ENCODE assay signal across 8 mouse cellular contexts in the genomic region with DNA sequence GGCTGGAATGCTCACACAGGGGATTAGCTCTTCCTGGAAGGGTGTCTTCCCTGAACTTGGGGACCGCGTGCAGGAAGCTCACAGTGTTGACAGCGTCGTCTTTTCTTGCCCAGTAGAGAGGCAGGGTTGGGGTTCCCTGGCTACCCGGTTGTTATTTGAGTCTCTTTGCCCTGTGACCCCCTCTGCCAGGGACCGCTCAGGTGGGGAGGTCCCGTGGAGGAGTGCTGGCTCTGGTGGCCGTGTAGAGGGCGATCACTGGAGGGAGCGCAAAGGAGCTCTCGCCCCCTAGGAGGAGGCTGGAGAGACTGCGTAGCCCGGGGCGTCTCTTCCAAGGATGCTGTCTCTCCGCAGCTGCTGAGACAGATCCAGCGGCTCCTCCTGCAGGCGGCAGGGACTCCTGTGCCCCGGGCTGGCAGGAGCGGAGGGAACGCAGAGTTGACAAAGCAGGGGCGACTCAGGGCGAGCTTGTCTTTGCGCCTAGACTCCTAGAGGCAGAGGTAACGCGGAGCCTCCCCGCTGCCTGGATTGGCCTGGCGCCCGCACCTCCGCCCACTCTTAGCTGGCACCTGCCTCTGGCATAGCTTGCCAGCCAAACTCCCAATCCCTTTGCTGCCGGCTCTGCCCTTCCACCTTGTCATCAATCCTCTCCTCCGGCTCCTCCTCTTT. TPM values are rescaled to one million over a fixed set of nuclear protein-coding genes. Genes with fewer than 3 reads are reported as not detected.
DNase-seq lines count a peak whose midpoint lies in the region; ATAC-seq and TF ChIP-seq lines count a peak whose summit lies in the region.

TSS of gene Fam20a (minus strand) at position 499 of the 666 bp plus-strand sequence.

- H3K36me3 ChIP-seq in forebrain, postnatal 0 days (ENCODE audit: insufficient read depth) = no peaks in the 10 kb centered on the region
- no peaks in the 10 kb centered on the region for H3K36me3 ChIP-seq in liver, postnatal 0 days (replicated peaks; ENCODE audit: insufficient read depth, low read length)
- no peaks in the 10 kb centered on the region for H3K36me3 ChIP-seq in neural tube, embryonic 13.5 days

- peak within 1 kb of the TSS; percentile 46 for H3K9ac ChIP-seq in forebrain, postnatal 0 days
- peak within 1 kb of the TSS; percentile 80 for H3K9ac ChIP-seq in liver, postnatal 0 days (replicated peaks)
- H3K9ac ChIP-seq in neural tube, embryonic 13.5 days = peak within 1 kb of the TSS; percentile 68

- no peak for DNase-seq in Patski (ENCODE audit: low read depth, low spot score)
- DNase-seq in cerebellum, adult 11-12 months = peak; percentile 23
- DNase-seq in forebrain, postnatal 0 days = peak; percentile 57
- peak; percentile 81 for DNase-seq in heart, postnatal 4 days
- DNase-seq in layer of hippocampus, adult 18-20 months (ENCODE audit: low spot score in 2 of 2) = peak; percentile 41 to 69
- DNase-seq in liver, postnatal 0 days = peak; percentile 80
- DNase-seq in yolk sac, embryonic 10.5 days (ENCODE audit: low spot score) = peak; percentile 54

- peaks cover 26% of the 10 kb centered on the region for H3K27me3 ChIP-seq in Patski
- H3K27me3 ChIP-seq in forebrain, postnatal 0 days (ENCODE audit: insufficient read depth, low read length) = no peaks in the 10 kb centered on the region; the same call in 1 of the 2 replicates
- peaks cover 13% of the 10 kb centered on the region; the same call in 1 of the 2 replicates for H3K27me3 ChIP-seq in liver, postnatal 0 days (ENCODE audit: insufficient read depth, low read length)
- H3K27me3 ChIP-seq in neural tube, embryonic 13.5 days = peaks cover 30% of the 10 kb centered on the region

- H3K9me3 ChIP-seq in forebrain, postnatal 0 days (ENCODE audit: low read length) = no peaks in the 10 kb centered on the region
- no peaks in the 10 kb centered on the region for H3K9me3 ChIP-seq in liver, postnatal 0 days (ENCODE audit: low read length)
- no peaks in the 10 kb centered on the region for H3K9me3 ChIP-seq in neural tube, embryonic 13.5 days

- peak within 1 kb of the TSS; percentile 90 for H3K4me2 ChIP-seq in forebrain, postnatal 0 days (ENCODE audit: low read depth)
- H3K4me2 ChIP-seq in liver, postnatal 0 days (ENCODE audit: low read depth, low read length) = peak within 1 kb of the TSS; percentile 71
- peak within 1 kb of the TSS; percentile 91 for H3K4me2 ChIP-seq in neural tube, embryonic 13.5 days

- peak within 1 kb of the TSS; percentile 40 for H3K4me3 ChIP-seq in forebrain, postnatal 0 days (ENCODE audit: low read depth, low read length)
- peak within 1 kb of the TSS; percentile 58 for H3K4me3 ChIP-seq in liver, postnatal 0 days (ENCODE audit: low read depth, low read length)
- H3K4me3 ChIP-seq in neural tube, embryonic 13.5 days = peak within 1 kb of the TSS; percentile 48

- peaks cover 13% of the 10 kb centered on the region; the same call in 1 of the 2 replicates for H3K4me1 ChIP-seq in forebrain, postnatal 0 days (ENCODE audit: insufficient read depth)
- H3K4me1 ChIP-seq in liver, postnatal 0 days (ENCODE audit: insufficient read depth) = 0 out of 2 replicates have a peak, but pooled peaks cover 13% of the 10 kb centered on the region
- peaks cover 25% of the 10 kb centered on the region for H3K4me1 ChIP-seq in neural tube, embryonic 13.5 days (replicated peaks)

- in situ Hi-C loops in Patski (cut with MboI; ENCODE audit: low pct_unique_long_range_greater_than_20kb) = no loop called here

- no peak within 1 kb of the TSS for H3K27ac ChIP-seq in forebrain, postnatal 0 days (ENCODE audit: low read depth, low read length)
- H3K27ac ChIP-seq in liver, postnatal 0 days (ENCODE audit: low read depth) = peak within 1 kb of the TSS; percentile 97
- no peak within 1 kb of the TSS for H3K27ac ChIP-seq in neural tube, embryonic 13.5 days (replicated peaks)

- POLR2A ChIA-PET in Patski (lab: Charles Lee) = interaction anchor here (1.0 kb wide), 1 partner anchor 50 kb away, joined by 6 read pairs; no protein-coding TSS in a partner anchor

- TF ChIP-seq EP300 in liver, postnatal 0 days (IDR thresholded peaks at IDR 0.05; ENCODE audit: low read depth) = no peak

- peak; percentile 66 for ATAC-seq in Patski
- peak; percentile 79 for ATAC-seq in forebrain, postnatal 0 days
- peak; percentile 70 for ATAC-seq in liver, postnatal 0 days
- peak; percentile 73 for ATAC-seq in neural tube, embryonic 13.5 days (ENCODE audit: low read depth)

- 1% methylated on average over 31 of the region's 31 CpGs for WGBS in forebrain, postnatal 0 days
- 4% methylated on average over 30 of the region's 31 CpGs for WGBS in liver, postnatal 0 days (ENCODE audit: insufficient replicate concordance)
- 2% methylated on average over 31 of the region's 31 CpGs for WGBS in neural tube, embryonic 13.5 days

- CTCF ChIA-PET in Patski (lab: Charles Lee) = interaction anchor here (1.1 to 1.5 kb wide), 3 partner anchors 15 to 54 kb away, joined by 3 to 4 read pairs (median 3); no protein-coding TSS in a partner anchor

- TF ChIP-seq CTCF in Patski (IDR thresholded peaks at IDR 0.05) = peak; percentile 31
- peak; percentile 49 for TF ChIP-seq CTCF in forebrain, postnatal 0 days (IDR thresholded peaks at IDR 0.05; ENCODE audit: low read depth)
- TF ChIP-seq CTCF in liver, postnatal 0 days (IDR thresholded peaks at IDR 0.05; ENCODE audit: low read depth) = peak; percentile 37

RNA-seq across cellular contexts. Expression of gene Fam20a, which starts in this region (rescaled TPM):
- polyA plus RNA-seq in Patski (2021) = 0.14 TPM
- total RNA-seq in forebrain, postnatal 0 days (2014; rRNA removed) = 2.8 and 4.3 TPM in 2 replicates
- 4.0 and 4.6 TPM in 2 replicates for polyA plus RNA-seq in forebrain, postnatal 0 days (2015; fragmentation: Nextera tagmentation; extraction: Ambion mirVana)
- total RNA-seq in heart, postnatal 4 days (2021) = 1 to 10 TPM; 5.1 to 5.8 TPM
- total RNA-seq in layer of hippocampus, adult 18-20 months (2021) = 10 to 100 TPM; 14.9 to 16.4 TPM
- 28.0 and 29.0 TPM in 2 replicates for polyA plus RNA-seq in liver, postnatal 0 days (2015; fragmentation: Nextera tagmentation; extraction: Ambion mirVana)
- polyA plus RNA-seq in neural tube, embryonic 13.5 days (2015; fragmentation: Nextera tagmentation; extraction: Ambion mirVana) = 3.0 and 3.7 TPM in 2 replicates

Comparison
In these comparisons a context has a peak if more than half of its experiments do, and no peak if none do; other contexts are left out.
1. Peak in ATAC-seq in Patski; RNA of the gene not detected or under 1 TPM.